Mouse (Mus musculus) ovary, postnatal 14 days (tissue): ENCODE data around the gene Lipt2.
A peak's percentile ranks its signal among the peaks of the same experiment; 100 is the strongest.

ENCODE experiments used
- DNase-seq: peaks from one replicate; pipeline ENCODE4 v3.0.0; 2022; ENCODE audit warnings: low spot score

Gene Lipt2

DNA sequence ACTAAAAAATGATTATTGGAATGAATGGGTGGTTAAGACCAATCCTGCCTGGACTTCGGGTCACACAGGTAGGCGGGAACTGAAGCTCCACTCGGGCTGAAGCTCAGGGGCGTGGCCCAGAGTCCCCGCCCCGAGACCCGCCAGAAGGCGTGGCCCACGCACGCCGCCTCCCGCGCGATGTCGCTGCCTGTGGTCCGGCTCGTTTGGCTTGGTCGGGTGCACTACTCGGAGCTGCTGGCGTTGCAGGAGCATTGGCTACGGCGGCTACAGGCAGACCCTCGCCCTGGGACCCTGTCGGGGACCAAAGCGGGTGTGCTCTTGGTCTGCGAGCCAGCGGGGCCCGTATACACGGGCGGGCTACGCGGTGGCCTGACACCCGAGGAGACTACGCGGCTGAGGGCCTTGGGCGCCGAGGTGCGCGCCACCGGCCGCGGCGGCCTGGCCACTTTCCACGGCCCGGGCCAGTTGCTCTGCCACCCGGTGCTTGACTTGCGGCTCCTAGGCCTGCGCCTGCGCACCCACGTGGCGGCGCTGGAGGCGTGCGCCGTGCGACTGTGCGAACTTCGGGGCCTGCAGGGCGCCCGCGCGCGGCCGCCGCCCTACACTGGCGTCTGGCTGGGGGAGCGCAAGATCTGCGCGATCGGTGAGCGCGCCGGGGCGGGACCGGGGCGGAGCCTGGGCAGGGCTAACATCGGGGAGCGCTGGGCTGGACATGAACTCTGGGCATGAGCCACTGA, at the start of gene Lipt2:
Gene Lipt2, plus strand, starts transcription at position 173 of the 737 bp plus-strand sequence.
- peak; percentile 89 for DNase-seq

DNA sequence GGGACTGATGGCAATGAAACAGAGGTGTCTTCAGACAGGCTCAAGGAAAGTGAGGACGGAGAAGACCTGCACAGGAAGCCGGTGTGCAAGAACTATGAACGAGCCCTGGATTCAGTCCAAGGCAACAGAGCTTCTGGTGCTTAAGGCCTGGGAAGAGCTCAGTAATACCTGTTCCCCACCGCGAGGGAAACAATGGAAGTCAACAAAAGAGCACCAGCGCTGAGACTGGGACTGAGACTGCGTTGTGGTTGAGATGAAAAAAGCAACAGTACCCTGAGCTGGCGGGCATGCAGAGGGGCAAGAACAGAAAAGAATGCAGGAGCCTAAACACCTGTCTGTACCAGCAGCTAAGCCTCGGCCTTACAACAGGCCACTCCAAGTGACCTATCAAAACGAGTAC, 47.6 kb upstream of the Lipt2 start:
- no peak for DNase-seq

DNA sequence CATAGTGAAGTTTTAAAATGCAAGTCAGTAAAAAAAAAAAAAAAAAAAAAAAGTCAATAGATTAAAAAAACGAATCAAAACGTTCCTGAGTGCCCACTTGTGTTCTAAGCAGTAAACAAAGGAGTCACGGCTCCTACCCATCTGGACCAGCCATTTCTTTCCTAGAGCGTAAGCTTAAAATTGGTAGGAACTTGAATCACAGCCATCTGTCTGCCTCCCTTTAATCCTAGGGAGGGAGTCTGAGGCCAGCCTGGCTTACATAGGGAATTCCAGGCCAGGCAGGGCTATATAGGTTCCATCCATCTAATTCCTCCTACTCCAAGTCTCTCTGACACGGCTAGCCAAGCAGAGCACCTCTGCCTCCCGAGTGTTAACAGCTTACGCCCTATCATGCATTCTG, 45.3 kb upstream of the Lipt2 start:
- no peak for DNase-seq

DNA sequence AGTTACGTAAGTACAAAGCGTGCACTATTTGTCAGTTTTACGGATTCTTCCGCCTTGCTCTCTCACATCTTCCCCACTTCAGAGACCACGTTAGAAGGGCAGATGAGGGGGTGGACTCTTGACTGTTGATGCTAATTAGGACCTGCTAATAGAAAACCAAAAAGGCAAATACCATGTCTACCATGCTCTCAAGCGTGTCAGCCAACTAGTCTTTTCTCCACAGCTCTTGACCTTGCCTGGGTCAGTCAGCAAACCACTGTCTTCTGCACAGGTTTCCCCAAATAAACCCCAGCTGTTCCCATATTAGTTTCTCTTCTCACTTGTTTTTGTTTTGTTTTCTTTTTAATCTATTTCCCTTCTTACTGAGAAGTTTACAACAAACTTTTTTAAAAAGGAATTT, 44.8 kb upstream of the Lipt2 start:
- no peak for DNase-seq

DNA sequence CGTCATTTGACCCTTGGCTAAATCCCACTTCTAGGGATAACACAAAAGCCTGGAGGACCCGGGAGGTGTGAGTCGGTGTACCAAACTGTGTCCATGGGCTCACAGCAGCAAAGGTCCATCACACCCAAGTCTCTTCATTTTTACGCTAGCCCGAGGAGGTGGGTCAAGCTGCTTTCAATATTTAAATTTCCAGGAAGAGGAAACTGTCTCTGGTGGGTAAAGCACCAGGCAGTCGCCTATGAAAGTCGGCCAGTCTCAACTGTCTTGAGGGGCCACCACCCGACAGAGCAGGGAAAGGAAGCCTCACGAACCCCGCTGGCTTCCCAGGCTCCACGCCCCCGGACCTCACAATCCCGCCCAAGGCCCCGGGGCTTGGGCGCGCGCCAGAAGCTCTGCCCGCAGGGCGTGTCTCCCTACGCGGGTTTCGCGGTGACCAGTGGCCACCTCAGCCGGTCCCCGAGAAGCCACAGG, 38.3 kb upstream of the Lipt2 start:
- peak; percentile 58 for DNase-seq

DNA sequence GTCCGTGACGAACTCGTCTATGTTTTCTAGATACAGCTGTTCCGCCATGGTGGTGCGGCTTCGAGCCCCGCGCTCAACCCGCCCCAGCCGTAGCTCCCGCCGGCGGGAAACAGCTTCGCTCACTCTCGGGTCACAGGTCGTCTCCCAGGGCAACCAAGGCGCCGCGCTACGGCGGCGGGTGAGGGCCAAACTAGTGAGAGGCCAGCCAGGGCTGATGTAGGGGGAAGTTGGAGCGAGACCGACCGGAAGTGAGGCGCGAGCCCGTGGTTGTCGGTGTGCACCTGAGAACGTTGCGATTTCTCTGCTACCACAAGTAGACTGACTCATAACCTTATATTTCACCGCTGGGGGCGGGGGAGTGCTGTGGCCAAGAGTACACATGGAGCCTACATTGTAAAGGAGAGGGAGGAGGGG, 37.7 kb upstream of the Lipt2 start, which contains the start of gene Pold3:
Gene Pold3, minus strand, starts transcription at position 190 of the 414 bp plus-strand sequence.
- peak; percentile 100 for DNase-seq

DNA sequence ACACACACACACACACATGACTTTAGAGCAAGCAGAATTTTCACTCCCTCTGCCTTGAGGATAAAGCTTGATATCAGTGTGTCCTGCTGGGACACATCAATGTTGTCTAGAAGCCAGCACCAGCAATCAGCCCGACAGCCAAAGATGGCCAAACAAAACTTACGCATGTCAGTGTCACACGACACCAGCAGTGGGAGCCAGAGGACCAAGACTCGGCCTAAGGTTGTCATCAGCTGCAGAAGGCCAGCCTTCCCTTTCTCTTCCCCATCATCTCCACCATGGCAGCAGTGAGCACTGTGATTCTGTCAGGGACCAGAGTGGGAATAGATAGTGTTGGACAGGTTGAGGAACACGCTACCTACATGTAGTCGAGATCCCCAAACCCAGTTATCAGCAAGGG, 35.6 kb upstream of the Lipt2 start:
- peak; percentile 36 for DNase-seq

DNA sequence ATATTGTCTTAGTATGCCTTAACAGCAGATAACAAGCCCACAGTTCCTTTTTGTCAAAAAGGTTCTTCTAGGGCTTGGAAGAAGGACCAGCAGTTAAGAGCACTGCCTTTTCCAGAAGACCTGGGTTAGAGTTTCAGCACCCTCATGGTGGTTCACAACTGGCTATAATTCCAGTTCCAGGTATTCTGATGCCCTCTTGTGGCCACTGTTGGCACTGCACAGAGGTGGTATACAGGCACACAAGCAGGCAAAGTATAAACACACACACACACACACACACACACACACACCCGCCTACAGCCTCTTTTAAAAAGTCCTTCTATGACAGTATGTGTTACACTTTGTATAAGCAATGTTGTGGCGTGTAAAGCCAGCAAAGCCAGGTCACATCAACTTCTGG, 34.9 kb upstream of the Lipt2 start:
- DNase-seq, result peak; percentile 31

DNA sequence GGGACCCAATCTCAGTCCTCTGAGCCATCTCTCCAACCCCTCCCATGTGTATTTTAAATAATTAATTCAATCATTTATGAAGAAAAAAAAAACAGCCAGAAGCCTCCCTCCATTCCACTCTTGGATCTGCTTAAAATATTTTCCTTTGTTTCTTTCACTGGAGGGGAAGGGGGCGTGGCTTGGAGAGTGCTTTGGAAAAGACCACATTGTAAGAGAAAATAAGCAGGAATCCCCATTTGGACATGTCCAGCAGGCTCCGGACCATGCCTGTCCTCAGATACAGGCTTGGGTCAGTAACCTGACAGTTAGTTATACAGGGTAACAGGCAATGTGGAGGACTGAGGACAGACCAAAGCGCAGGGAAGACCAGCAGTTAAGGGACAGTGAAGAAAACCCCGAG, 33.9 kb upstream of the Lipt2 start:
- DNase-seq, result no peak

DNA sequence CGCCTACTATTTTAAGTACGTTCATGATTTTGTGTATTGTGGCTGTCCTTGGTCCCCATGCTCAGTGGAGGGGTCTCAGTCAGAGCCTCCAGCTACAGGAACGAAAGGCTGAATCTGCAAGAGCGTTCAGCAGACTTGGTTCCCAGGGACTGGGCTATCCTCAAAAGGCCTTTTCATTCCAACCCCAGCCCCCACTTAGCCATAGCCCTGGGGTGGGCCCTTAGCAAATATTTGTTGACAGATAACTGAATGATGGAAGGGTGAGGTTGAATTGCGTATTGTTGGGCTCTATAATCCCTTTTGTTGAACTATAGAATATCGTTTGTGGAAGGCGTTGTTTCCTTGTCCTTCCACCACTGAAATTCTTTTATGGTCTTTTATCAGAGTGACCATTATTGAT, 32.6 kb upstream of the Lipt2 start:
- DNase-seq, result no peak

DNA sequence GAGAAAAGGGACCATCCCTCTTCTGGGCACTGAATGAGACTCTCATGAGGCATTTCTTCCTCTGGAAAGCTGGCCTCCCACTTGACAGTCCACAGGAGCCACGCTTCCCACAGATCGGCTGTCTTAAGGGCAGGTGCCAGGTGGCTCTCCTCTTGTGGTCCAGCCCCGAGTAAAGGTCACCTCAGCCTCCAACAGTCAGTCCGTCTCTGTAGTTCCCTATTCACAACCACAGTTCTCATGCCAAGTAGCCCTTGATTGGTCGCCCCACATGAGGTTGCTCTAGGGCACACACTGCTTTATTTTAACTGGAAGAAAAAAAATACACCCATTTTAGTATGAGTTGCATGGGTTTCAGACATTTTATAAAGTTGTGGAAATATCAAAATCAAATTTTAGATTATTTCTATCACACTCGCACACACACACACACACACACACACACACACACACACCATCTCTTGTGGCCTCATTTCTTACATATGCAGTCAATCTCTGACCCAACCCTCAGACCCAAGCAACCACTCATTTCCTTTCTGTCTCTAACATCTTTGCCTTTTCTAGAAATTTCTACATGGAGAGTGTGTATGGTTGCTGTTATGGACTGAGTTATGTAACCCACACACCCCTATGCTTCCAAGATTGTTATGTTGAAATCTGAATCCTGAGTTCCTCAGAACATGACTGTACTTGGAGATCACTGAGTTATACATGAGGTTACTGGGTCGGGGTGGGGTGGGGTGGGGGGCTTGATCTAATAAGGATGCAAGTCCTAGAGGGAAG, 30.6 kb upstream of the Lipt2 start:
- no peak for DNase-seq

DNA sequence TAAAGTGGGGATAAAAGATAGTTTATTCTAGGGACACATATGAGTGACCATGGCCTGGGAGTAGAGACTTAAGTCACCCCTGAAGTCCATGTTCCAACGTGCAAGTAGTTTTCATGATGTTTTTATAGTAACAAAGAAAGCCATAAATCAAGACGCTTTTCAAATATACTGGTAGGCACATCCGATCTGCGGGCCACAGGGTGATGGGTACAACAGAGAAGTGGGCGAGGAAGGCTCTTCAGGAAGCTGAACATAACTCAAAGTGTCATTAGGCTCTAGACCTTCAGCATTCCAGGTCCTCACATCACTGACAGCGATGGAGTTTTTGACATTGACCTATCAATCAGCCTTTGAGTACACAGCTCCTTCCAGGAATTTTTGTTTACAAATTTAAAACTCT, 28.5 kb upstream of the Lipt2 start:
- no peak for DNase-seq

DNA sequence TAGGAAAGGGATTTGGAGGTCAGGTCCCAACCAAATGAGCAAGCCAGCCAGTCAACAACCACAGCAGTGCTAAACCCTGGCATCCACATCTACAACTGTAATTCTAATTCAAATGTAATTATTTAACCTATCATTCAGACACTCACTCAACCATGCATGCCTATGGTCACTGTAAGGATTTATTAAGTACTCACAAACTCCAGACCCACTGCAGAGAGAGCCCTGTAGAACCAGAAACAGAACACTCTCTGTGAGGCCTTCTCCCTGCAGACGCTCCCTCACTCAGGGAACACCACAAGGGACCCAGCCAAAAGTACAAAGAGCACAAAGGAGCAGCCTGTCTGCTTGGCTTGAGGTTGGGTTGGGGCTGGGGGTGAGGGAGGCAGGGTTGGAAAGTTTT, 26.7 kb upstream of the Lipt2 start:
- DNase-seq, result no peak

DNA sequence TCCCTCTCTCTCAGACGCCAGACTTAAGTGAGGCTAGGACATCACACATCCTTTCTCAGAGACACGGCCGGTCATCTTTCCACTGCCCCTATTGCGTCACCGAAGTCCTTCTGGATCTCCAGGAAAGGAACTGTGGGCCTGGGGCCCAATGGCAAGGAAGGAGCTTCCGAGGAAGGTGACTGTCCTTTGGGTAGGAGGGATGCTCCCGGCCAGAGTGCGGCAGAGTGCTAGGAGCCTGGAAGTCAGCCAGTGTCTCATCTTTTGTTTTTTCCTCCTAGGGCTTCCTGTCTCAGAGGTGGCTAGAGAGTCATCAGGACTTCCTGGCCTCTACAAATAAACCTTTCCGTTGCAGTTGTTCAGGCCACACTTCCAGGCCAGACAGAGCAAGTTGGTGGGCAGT, 22.0 kb upstream of the Lipt2 start:
- DNase-seq, result no peak

DNA sequence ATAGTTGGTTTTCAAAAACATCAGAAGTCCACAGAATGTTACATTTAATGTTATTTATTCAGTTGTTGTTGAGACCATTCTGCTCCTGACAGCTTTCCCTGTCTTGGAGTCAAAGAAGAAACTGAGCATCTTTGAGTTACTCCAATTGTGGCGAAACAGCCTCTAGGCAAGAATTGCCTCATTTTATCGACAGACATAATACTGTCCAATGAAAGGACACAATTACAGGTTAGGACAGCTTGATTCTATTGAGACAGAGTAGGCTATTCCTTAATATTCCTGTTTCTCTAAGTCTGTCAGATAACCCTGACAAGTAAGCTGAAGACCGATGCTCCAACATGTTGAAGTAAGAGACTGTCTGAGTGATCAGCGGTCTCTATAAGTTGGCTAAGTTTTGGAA, 21.0 kb upstream of the Lipt2 start:
- no peak for DNase-seq

DNA sequence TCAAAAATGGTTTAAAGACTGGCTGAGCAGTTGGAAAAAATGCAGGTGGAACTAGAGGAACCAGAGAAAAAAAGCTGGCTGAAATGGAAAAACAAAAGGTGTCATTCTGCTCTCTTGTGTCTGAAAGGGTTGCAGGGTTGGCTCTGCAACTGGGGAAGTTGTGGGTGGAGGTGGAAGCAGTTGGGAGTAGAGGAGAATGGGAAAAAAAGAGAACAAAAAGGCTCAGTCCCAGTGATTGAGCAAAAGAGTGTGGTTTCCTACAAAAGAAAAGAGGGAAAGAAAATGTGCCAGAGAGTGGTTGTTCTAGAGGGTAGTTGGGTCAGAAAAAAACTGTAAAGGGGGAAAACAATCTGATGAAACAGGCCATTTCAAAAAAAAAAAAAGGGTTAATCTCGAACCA, 18.5 kb upstream of the Lipt2 start:
- DNase-seq, result no peak

DNA sequence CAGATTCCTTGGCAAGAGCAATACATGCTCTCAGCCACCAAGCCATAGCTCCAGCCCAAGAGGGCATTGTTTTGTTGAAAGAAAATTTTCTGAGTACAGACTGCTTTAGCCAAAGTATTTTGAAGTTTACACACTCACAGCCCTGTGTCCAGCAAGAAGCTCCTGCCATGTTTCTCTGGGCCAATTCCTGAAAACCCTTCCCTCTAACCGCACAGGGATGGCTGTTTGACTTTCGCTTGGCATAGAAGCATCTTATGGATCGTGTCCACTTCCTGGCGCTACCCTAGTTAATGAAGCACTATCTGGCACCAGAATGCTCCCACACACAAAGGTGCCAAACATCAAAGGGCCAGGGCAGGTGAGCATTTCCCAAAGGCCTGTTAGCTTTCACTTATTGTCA, 10.5 kb upstream of the Lipt2 start:
- no peak for DNase-seq

DNA sequence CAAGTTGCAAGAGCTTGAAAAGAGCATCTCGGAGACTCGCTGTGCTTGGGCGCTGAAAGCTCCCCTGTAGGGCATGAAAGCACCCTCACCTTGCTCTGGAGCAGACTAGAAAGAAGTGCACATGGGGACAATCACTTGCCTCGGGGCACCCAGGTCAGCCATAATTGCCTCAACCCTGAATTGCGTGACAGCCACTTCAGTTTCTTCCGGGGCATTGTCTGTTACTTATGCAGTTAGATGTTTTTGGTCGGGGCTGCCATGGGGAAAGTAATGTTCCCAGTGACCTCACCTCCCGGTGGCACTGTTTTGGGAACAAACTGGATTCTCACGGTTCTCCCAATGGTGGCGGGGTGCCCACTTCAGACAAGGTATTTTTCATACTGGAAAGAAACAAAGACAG, 9.0 kb upstream of the Lipt2 start:
- DNase-seq, result no peak

DNA sequence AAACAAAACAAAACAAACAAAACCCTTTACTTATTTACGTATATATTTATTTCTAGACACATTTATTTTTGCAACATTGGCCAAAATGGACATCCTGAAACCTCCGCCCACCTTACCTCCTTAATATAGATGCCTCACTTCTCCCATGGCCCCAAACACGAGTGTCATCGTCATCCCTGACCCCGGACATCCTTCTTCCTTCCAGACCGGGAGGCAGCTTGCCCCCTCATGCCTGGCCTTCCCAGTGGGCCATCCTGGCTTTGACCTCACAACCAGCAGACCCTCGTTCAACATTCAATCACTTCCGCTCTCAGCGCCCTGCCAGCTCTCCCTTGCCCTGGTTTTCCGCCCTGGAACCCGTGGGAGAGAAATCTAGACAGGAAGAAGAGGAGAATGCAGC, 8.5 kb upstream of the Lipt2 start:
- no peak for DNase-seq

DNA sequence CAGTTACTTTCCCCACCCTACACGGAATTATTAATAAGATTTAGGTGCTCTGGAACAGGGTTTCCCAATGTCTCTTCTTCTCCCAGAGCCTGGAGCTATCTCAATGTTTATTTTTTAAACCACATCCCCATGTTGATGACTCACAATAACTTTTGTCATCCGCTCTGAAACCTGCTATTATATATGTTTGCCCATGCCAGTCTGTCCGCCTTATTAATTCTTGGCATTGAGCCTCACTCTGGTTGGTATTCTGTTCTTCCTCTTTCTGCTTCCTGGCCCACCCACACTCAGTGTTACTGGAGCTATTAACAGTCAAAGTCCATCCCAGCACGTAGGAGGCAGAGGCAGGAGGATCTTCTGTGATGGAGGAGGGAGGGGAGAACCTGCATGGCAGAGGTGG, 1.4 kb upstream of the Lipt2 start:
- DNase-seq, result no peak

DNA sequence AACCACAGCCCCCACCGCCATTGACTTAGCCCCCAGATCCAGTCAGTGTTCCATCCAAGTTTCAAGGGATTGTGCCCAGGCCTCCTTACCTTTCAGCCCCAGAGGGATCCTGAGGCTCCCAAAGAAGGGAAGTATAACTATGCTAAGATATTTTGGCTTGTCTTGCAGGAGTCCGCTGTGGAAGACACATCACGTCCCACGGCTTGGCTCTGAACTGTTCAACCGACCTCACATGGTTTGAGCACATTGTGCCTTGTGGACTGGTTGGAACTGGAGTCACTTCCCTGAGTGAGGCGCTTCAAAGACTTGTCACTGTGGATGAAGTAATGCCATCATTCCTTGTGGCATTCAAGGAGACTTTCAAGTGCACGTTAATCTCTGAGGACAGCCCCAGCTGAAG, 929 bp downstream of the Lipt2 start:
- no peak for DNase-seq

DNA sequence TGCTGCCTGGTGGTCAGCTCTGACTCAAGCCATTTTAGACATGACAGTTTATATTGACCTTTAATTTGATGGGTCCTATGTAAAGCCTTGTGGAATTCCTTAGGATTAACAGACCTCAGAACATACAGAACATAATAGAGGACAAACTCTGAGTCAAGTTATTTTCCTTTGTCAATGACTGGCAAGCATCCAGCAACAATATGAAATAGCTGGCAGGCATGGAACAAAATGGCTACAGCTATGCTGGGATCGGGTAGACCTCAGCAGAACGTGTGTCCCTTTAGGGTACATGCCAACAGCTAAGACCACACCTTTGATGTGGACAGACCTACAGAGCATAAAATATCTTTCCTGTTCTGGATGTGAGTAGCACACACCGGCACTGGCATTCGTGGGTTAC, 4.4 kb downstream of the Lipt2 start:
- DNase-seq, result no peak

DNA sequence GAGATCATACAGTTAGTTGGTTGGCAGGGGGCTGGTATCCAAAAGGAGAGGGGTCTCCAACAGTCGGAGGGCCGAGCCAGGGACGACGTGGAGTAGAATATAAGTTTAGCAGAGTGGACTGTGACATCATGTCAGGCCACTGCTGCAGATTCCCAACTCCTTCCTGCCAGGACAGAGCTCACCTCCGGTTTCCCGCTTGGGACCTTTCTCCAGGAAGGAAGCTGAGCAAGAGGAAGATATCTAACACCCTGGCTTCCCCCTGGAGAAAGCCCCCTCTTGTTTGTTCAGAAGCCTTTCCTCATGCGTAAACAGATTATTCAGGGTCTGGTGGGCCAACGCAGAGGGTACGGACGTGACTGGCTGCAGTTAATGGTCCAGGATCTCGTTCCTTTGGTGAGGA, 9.6 kb downstream of the Lipt2 start:
- no peak for DNase-seq

DNA sequence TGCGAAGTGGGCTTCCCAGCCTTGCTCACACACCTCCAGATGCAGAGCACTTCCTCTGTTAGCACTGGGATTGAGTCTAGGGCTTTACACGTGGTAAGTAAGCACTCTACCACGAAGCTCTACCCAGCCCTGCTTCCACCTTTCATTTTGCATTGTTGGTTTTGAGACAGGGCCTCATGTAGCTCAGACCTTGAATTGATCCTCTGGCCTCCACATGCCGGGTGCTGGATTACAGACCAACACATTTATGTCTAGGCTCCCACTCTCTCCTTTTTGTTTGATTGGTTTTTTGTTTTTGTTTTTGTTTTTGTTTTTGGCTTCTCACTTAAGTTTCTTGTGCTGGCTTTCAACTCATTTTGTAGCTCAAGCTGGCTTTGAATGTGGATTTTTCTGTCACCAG, 11.7 kb downstream of the Lipt2 start:
- DNase-seq, result no peak
